Mouse (Mus musculus): ENCODE data around the gene Gm17617. TPM values are rescaled to one million over a fixed set of nuclear protein-coding genes. Genes with fewer than 3 reads are reported as not detected.

Gm17617 gene
- polyA plus RNA-seq, 1 experiment from 2014 or later: not detected

- Histone ChIP-seq H3K27me3 (ENCODE audit: insufficient read depth, poor library complexity, severe bottlenecking) (no peaks in the 10 kb centered on the region; the same call in 1 of the 2 replicates), H3K27ac (no peak overlapping the region), H3K9me3 (no peaks in the 10 kb centered on the region), H3K4me1 (peaks cover 12% of the 10 kb centered on the region), H3K36me3 (no peaks in the 10 kb centered on the region), H3K4me3 (no peak overlapping the region)
- no peak for DNase-seq (ENCODE audit: low spot score)
- WGBS: 88% methylated on average over 11 of the region's 11 CpGs
These were observed 34.5 kb upstream of the Gm17617 start for GRCm38 (mm10) chr13:55167798-55168197.

GRCm38 (mm10) chr13:55166806-55167725, 33.7 kb upstream of the Gm17617 start:
- H3K4me1 ChIP-seq: peaks cover 9% of the 10 kb centered on the region
- WGBS: 83% methylated on average over 32 of the region's 32 CpGs
- H3K27ac ChIP-seq: no peak overlapping the region
- H3K27me3 ChIP-seq (ENCODE audit: insufficient read depth, poor library complexity, severe bottlenecking): no peaks in the 10 kb centered on the region
- DNase-seq (ENCODE audit: low spot score): no peak
- H3K9me3 ChIP-seq: no peaks in the 10 kb centered on the region
- no peak overlapping the region for H3K4me3 ChIP-seq
- H3K36me3 ChIP-seq: no peaks in the 10 kb centered on the region

GRCm38 (mm10) chr13:55165831-55166339, 32.5 kb upstream of the Gm17617 start:
- no peaks in the 10 kb centered on the region for H3K27me3 ChIP-seq (ENCODE audit: insufficient read depth, poor library complexity, severe bottlenecking)
- 86% methylated on average over 16 of the region's 16 CpGs for WGBS
- H3K27ac ChIP-seq: no peak overlapping the region

GRCm38 (mm10) chr13:55163553-55163952, 30.2 kb upstream of the Gm17617 start:
- Histone ChIP-seq H3K4me1 (no peaks in the 10 kb centered on the region), H3K27me3 (ENCODE audit: insufficient read depth, poor library complexity, severe bottlenecking) (0 out of 2 replicates have a peak, but pooled peaks cover 4% of the 10 kb centered on the region), H3K4me3 (no peak overlapping the region), H3K27ac (no peak overlapping the region), H3K9me3 (no peaks in the 10 kb centered on the region), H3K36me3 (no peaks in the 10 kb centered on the region)
- 71% methylated on average over 5 of the region's 5 CpGs for WGBS
- DNase-seq (ENCODE audit: low spot score): no peak

More at GRCm38 (mm10) chr13:55165831-55166339, 32.5 kb upstream of the Gm17617 start:
- no peak for DNase-seq (ENCODE audit: low spot score)
- Histone ChIP-seq H3K36me3 (no peaks in the 10 kb centered on the region), H3K4me1 (no peaks in the 10 kb centered on the region), H3K9me3 (no peaks in the 10 kb centered on the region), H3K4me3 (no peak overlapping the region)

- 62% methylated on average over 7 of the region's 7 CpGs for WGBS
- no peak for DNase-seq (ENCODE audit: low spot score)
- H3K4me1 ChIP-seq: no peaks in the 10 kb centered on the region
- H3K27ac ChIP-seq: no peak overlapping the region
- H3K9me3 ChIP-seq: no peaks in the 10 kb centered on the region
- H3K27me3 ChIP-seq (ENCODE audit: insufficient read depth, poor library complexity, severe bottlenecking): 0 out of 2 replicates have a peak, but pooled peaks cover 4% of the 10 kb centered on the region
- no peaks in the 10 kb centered on the region for H3K36me3 ChIP-seq
- no peak overlapping the region for H3K4me3 ChIP-seq
These were observed 29.0 kb upstream of the Gm17617 start for GRCm38 (mm10) chr13:55162365-55162764.

- no peaks in the 10 kb centered on the region for H3K36me3 ChIP-seq
- H3K4me1 ChIP-seq: peaks cover 8% of the 10 kb centered on the region
- no peaks in the 10 kb centered on the region for H3K9me3 ChIP-seq
- H3K27ac ChIP-seq: no peak overlapping the region
- H3K4me3 ChIP-seq: no peak overlapping the region
- peaks cover 59% of the 10 kb centered on the region for H3K27me3 ChIP-seq (ENCODE audit: insufficient read depth, poor library complexity, severe bottlenecking)
- DNase-seq (ENCODE audit: low spot score): no peak
- WGBS: 81% methylated on average over 5 of the region's 5 CpGs
These were observed 20.6 kb upstream of the Gm17617 start for GRCm38 (mm10) chr13:55153951-55154350.

GRCm38 (mm10) chr13:55152621-55153415, 19.5 kb upstream of the Gm17617 start, which contains the start of gene Fgfr4:
Gene Fgfr4 (plus strand): TSS chr13:55152640.
- Histone ChIP-seq H3K27ac (peak within 1 kb of the TSS; percentile 63), H3K4me3 (peak within 1 kb of the TSS; percentile 61), H3K4me1 (peaks cover 8% of the 10 kb centered on the region), H3K27me3 (ENCODE audit: insufficient read depth, poor library complexity, severe bottlenecking) (peaks cover 56% of the 10 kb centered on the region), H3K36me3 (no peaks in the 10 kb centered on the region), H3K9me3 (no peaks in the 10 kb centered on the region)
- no peak for DNase-seq (ENCODE audit: low spot score)
- WGBS: under 1% methylated on average over 65 of the region's 68 CpGs

GRCm38 (mm10) chr13:55140271-55140670, 6.9 kb upstream of the Gm17617 start:
- Histone ChIP-seq H3K4me1 (peaks cover 6% of the 10 kb centered on the region; the same call in 1 of the 2 replicates), H3K27ac (no peak overlapping the region), H3K27me3 (ENCODE audit: insufficient read depth, poor library complexity, severe bottlenecking) (no peaks in the 10 kb centered on the region), H3K4me3 (no peak overlapping the region), H3K36me3 (no peaks in the 10 kb centered on the region), H3K9me3 (no peaks in the 10 kb centered on the region)
- no peak for DNase-seq (ENCODE audit: low spot score)
- 69% methylated on average over 2 of the region's 2 CpGs for WGBS

- WGBS: under 1% methylated on average over 5 of the region's 5 CpGs
- DNase-seq (ENCODE audit: low spot score): no peak
- H3K27ac ChIP-seq: no peak overlapping the region
These were observed 2.0 kb upstream of the Gm17617 start for GRCm38 (mm10) chr13:55135382-55135781.

GRCm38 (mm10) chr13:55124903-55125302, 8.4 kb downstream of the Gm17617 start:
- DNase-seq (ENCODE audit: low spot score): no peak
- H3K36me3 ChIP-seq: peaks cover 72% of the 10 kb centered on the region
- H3K27ac ChIP-seq: no peak overlapping the region
- WGBS: 87% methylated on average over 6 of the region's 6 CpGs
- H3K4me1 ChIP-seq: no peaks in the 10 kb centered on the region
- no peaks in the 10 kb centered on the region for H3K27me3 ChIP-seq (ENCODE audit: insufficient read depth, poor library complexity, severe bottlenecking)
- H3K9me3 ChIP-seq: no peaks in the 10 kb centered on the region
- H3K4me3 ChIP-seq: no peak overlapping the region

More at GRCm38 (mm10) chr13:55135382-55135781, 2.0 kb upstream of the Gm17617 start:
- Histone ChIP-seq H3K27me3 (ENCODE audit: insufficient read depth, poor library complexity, severe bottlenecking) (no peaks in the 10 kb centered on the region), H3K4me1 (peaks cover 6% of the 10 kb centered on the region; the same call in 1 of the 2 replicates), H3K36me3 (peaks cover 39% of the 10 kb centered on the region), H3K4me3 (no peak overlapping the region), H3K9me3 (no peaks in the 10 kb centered on the region)

GRCm38 (mm10) chr13:55114375-55114774, 19.0 kb downstream of the Gm17617 start:
- Histone ChIP-seq H3K9me3 (no peaks in the 10 kb centered on the region), H3K27me3 (ENCODE audit: insufficient read depth, poor library complexity, severe bottlenecking) (no peaks in the 10 kb centered on the region), H3K4me3 (no peak overlapping the region), H3K4me1 (no peaks in the 10 kb centered on the region), H3K27ac (no peak overlapping the region), H3K36me3 (peaks cover 71% of the 10 kb centered on the region)
- 68% methylated on average over 6 of the region's 6 CpGs for WGBS
- no peak for DNase-seq (ENCODE audit: low spot score)

- Histone ChIP-seq H3K36me3 (peaks cover 20% of the 10 kb centered on the region), H3K4me1 (peaks cover 23% of the 10 kb centered on the region), H3K9me3 (no peaks in the 10 kb centered on the region), H3K27ac (peak overlapping the region; percentile 42; the same call in 1 of the 2 replicates), H3K4me3 (no peak overlapping the region), H3K27me3 (ENCODE audit: insufficient read depth, poor library complexity, severe bottlenecking) (no peaks in the 10 kb centered on the region)
- WGBS: 48% methylated on average over 8 of the region's 8 CpGs
- DNase-seq (ENCODE audit: low spot score): peak; percentile 77
These were observed 25.7 kb downstream of the Gm17617 start for GRCm38 (mm10) chr13:55107694-55108093.
